In the genomic region with DNA sequence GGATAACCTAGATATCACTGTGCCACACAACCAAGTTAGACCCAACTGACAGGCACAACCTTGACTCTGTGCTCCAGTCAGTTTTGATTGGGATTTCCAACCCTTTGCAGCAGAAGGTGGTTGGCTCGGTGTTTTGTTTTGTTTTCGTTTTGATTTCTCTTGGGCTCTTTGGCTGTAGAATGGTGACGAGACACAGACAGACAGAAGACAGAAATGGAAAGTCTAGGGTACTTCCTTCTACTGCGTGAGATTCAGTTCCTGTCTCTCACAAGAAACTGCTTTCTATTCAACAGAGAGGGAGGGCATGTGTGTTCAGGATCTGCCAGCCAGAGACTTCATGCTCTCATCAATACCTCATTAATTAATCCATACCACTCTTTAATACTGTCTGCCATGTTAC, we compare ENCODE assay signal across 22 mouse cellular contexts. TPM values are rescaled to one million over a fixed set of nuclear protein-coding genes. Genes with fewer than 3 reads are reported as not detected.
DNase-seq lines count a peak whose midpoint lies in the region; ATAC-seq and TF ChIP-seq lines count a peak whose summit lies in the region.
"Had no signal": no experiment of that assay in that cellular context is flagged by ENCODE, and none has a peak within 500 bp of the region (broad histone marks: within the 10 kb centered on the region; RNA-seq: fewer than 3 reads in every experiment).

No protein-coding gene starts in this region.

- H3K36me3 ChIP-seq in splenic B cell, adult 2 months (ENCODE audit: control insufficient read depth, insufficient read depth, low read length, poor library complexity, severe bottlenecking), result no peaks in the 10 kb centered on the region
- H3K36me3 ChIP-seq: embryonic facial prominence, embryonic 12.5 days; hindbrain, embryonic 10.5 days; limb, embryonic 15.5 days; neural tube, embryonic 13.5 days had no signal

- TF ChIP-seq CTCF in left cerebral cortex, adult 2 months (IDR thresholded peaks at IDR 0.05), result no peak
- TF ChIP-seq CTCF in cortical plate, adult 2 months (IDR thresholded peaks at IDR 0.05; ENCODE audit: extremely low read depth, insufficient read depth, low read length), result no peak

- TF ChIP-seq POLR2A in cortical plate, adult 2 months (IDR thresholded peaks at IDR 0.05; ENCODE audit: extremely low read depth, insufficient read depth, low read length), result no peak

- H3K27me3 ChIP-seq in splenic B cell, adult 2 months (ENCODE audit: control insufficient read depth, insufficient read depth, low read length, poor library complexity, severe bottlenecking), result no peaks in the 10 kb centered on the region
- H3K27me3 ChIP-seq: embryonic facial prominence, embryonic 12.5 days; limb, embryonic 15.5 days; neural tube, embryonic 13.5 days had no signal

- DNase-seq in left cerebral cortex, adult 9 months (ENCODE audit: low spot score in 2 of 2), result peak; percentile 8 to 13
- DNase-seq in left cerebral cortex, adult 2 months (ENCODE audit: extremely low spot score in 1 of 2, low spot score in 2 of 2), result no peak
- DNase-seq in splenic B cell, adult 2 months (ENCODE audit: low read depth, low spot score), result peak; percentile 40
- no peak for DNase-seq in gastrocnemius, postnatal 14 days
- no peak for DNase-seq in retina, postnatal 1 day
- DNase-seq: adrenal gland, adult 8-10 months; cerebellum, adult 2 months; lung, adult 18-20 months; lung, postnatal 36 days; right cerebral cortex, postnatal 25 days; thymus, adult 2 months had no signal

- intact Hi-C loops in left cerebral cortex, adult 2 months (cut with DNase I), result no loop called here
- intact Hi-C loops in gastrocnemius, postnatal 14 days (cut with DNase I; ENCODE audit: low total_unique reads), result no loop called here

- no peak overlapping the region for H3K27ac ChIP-seq in left cerebral cortex, adult 2 months
- H3K27ac ChIP-seq in cortical plate, adult 2 months (ENCODE audit: insufficient read depth, low read length), result peak overlapping the region; percentile 59; the same call in 1 of the 2 replicates
- H3K27ac ChIP-seq: embryonic facial prominence, embryonic 12.5 days; hindbrain, embryonic 10.5 days; limb, embryonic 15.5 days; neural tube, embryonic 13.5 days had no signal

- H3K4me3 ChIP-seq in left cerebral cortex, adult 2 months, result no peak overlapping the region
- no peak overlapping the region for H3K4me3 ChIP-seq in cortical plate, adult 2 months (ENCODE audit: insufficient read depth, low read length)
- H3K4me3 ChIP-seq: embryonic facial prominence, embryonic 12.5 days; hindbrain, embryonic 10.5 days; limb, embryonic 15.5 days; neural tube, embryonic 13.5 days had no signal

- H3K4me1 ChIP-seq in cortical plate, adult 2 months (ENCODE audit: control insufficient read depth, insufficient read depth, low read length), result no peaks in the 10 kb centered on the region
- H3K4me1 ChIP-seq: embryonic facial prominence, embryonic 12.5 days; hindbrain, embryonic 10.5 days; limb, embryonic 15.5 days; neural tube, embryonic 13.5 days had no signal

- ATAC-seq in CD4-positive, CD25-positive, alpha-beta regulatory T cell, adult 4 months, result peak; percentile 69
- ATAC-seq: intestine, postnatal 0 days had no signal

RNA-seq across cellular contexts. Expression of gene Dyrk4, which starts 10.9 kb away (rescaled TPM):
- not detected for total RNA-seq in left cerebral cortex, adult 2 months (2021)
- under 1 TPM; 0.44 to 0.95 TPM for polyA plus RNA-seq in CD4-positive, CD25-positive, alpha-beta regulatory T cell, adult 4 months (2017; shearing (Covaris generic))
- 0.17 and 0.25 TPM in 2 replicates for polyA plus RNA-seq in cortical plate, adult 2 months (2012; rRNA removed)
- total RNA-seq in gastrocnemius, postnatal 14 days (2021), result not detected
- total RNA-seq: adrenal gland, adult 8-10 months; gastrocnemius, adult 8-10 months; heart, adult 8-10 months; monocyte, adult 5-6 weeks had no signal
- polyA plus RNA-seq: intestine, postnatal 0 days; limb, embryonic 15.5 days had no signal

RNA-seq across cellular contexts. Expression of gene Rad51ap1, which starts 28.7 kb away (rescaled TPM):
- 1 to 10 TPM; 3.2 to 3.3 TPM for total RNA-seq in left cerebral cortex, adult 2 months (2021)
- 1 to 10 TPM; 3.6 to 9.2 TPM for polyA plus RNA-seq in CD4-positive, CD25-positive, alpha-beta regulatory T cell, adult 4 months (2017; shearing (Covaris generic))
- 4.2 and 4.6 TPM in 2 replicates for polyA plus RNA-seq in cortical plate, adult 2 months (2012; rRNA removed)
- 1 to 10 TPM; 3.0 to 3.6 TPM for total RNA-seq in gastrocnemius, postnatal 14 days (2021)

RNA-seq across cellular contexts. Expression of gene D6Wsu163e, which starts 29.0 kb away (rescaled TPM):
- 10 to 100 TPM; 40.3 to 47.3 TPM for total RNA-seq in left cerebral cortex, adult 2 months (2021)
- 10 to 100 TPM; 14.9 to 16.3 TPM for polyA plus RNA-seq in CD4-positive, CD25-positive, alpha-beta regulatory T cell, adult 4 months (2017; shearing (Covaris generic))
- 28.6 and 30.3 TPM in 2 replicates for polyA plus RNA-seq in cortical plate, adult 2 months (2012; rRNA removed)
- total RNA-seq in gastrocnemius, postnatal 14 days (2021), result 1 to 10 TPM; 8.6 to 9.3 TPM

RNA-seq across cellular contexts. Expression of gene Akap3, which starts 57.8 kb away (rescaled TPM):
- under 1 TPM; 0.18 to 0.35 TPM for total RNA-seq in left cerebral cortex, adult 2 months (2021)
- not detected for polyA plus RNA-seq in CD4-positive, CD25-positive, alpha-beta regulatory T cell, adult 4 months (2017; shearing (Covaris generic))
- polyA plus RNA-seq in cortical plate, adult 2 months (2012; rRNA removed), result 0.15 and 0.31 TPM in 2 replicates
- not detected for total RNA-seq in gastrocnemius, postnatal 14 days (2021)
- total RNA-seq: adrenal gland, adult 8-10 months; gastrocnemius, adult 8-10 months; heart, adult 8-10 months had no signal
- polyA plus RNA-seq: heart, embryonic 16.5 days; intestine, postnatal 0 days; limb, embryonic 15.5 days; neural tube, embryonic 13.5 days had no signal

Comparison
In these comparisons a context has a peak if more than half of its experiments do, and no peak if none do; other contexts are left out.
1. DNase-seq: peak in left cerebral cortex, adult 9 months (2 of 2) and splenic B cell, adult 2 months (single experiment); none in left cerebral cortex, adult 2 months (0 of 2), gastrocnemius, postnatal 14 days (single experiment) and retina, postnatal 1 day (single experiment).
2. RNA of gene D6Wsu163e, which starts 29.0 kb away (total RNA-seq): 40.3 to 47.3 TPM in left cerebral cortex, adult 2 months; 8.6 to 9.3 TPM in gastrocnemius, postnatal 14 days; every median in the first group is over 4 times any median in the second.